Mouse (Mus musculus) limb, embryonic 14.5 days (tissue): ENCODE measurements at regions not wholly inside any gene's neighbourhood (a gene's known extent, or its start where the extent isn't known, plus 50 kb on each side); places are given as distances from the start of the nearest gene placed in this dataset.

Source experiments
- ATAC-seq: fragments of 200-750 bp; cut with Nextera tagmentation; 2 replicates; pipeline ENCODE4 v1.8.0; 2017; ENCODE audit warnings: low read depth, moderate number of reproducible peaks, moderate TSS enrichment; ENCODE audit not compliant: low FRiP score
- DNase-seq: peaks from one replicate; pipeline ENCODE4 v3.0.0-alpha.2; 2015; ENCODE audit warnings: low spot score
- H3K27ac ChIP-seq: fragments of 300-500 bp; sonication (generic); replicated peaks from 2 replicates; pipeline ENCODE4 v1.5.1; 2014; ENCODE audit warnings: low read depth, mild to moderate bottlenecking, low read length, moderate library complexity, mixed read lengths
- H3K27me3 ChIP-seq: fragments of 300-500 bp; sonication (generic); 2 replicates; pipeline ENCODE4 v1.6.1; 2014; ENCODE audit warnings: low read length, mixed read lengths; ENCODE audit not compliant: control insufficient read depth, insufficient read depth
- H3K36me3 ChIP-seq: fragments of 300-500 bp; sonication (generic); 2 replicates; pipeline ENCODE4 v1.6.1; 2014; ENCODE audit warnings: mild to moderate bottlenecking, low read length, moderate library complexity, mixed read lengths; ENCODE audit not compliant: control insufficient read depth, insufficient read depth
- H3K4me1 ChIP-seq: fragments of 300-500 bp; sonication (generic); 2 replicates; pipeline ENCODE4 v1.6.1; 2014; ENCODE audit warnings: antibody characterized with exemption, low read length, mixed read lengths; ENCODE audit not compliant: control insufficient read depth, insufficient read depth
- H3K4me2 ChIP-seq: fragments of 300-500 bp; sonication (generic); replicated peaks from 2 replicates; pipeline ENCODE4 v1.6.1; 2014; ENCODE audit warnings: low read depth, mild to moderate bottlenecking, low read length, moderate library complexity; ENCODE audit not compliant: severe bottlenecking
- H3K4me3 ChIP-seq: fragments of 300-500 bp; sonication (generic); replicated peaks from 2 replicates; pipeline ENCODE4 v1.5.1; 2014; ENCODE audit warnings: low read length
- H3K9ac ChIP-seq: fragments of 300-500 bp; sonication (generic); 2 replicates; pipeline ENCODE4 v1.6.1; 2014; ENCODE audit warnings: mild to moderate bottlenecking, low read depth, low read length, moderate library complexity; ENCODE audit not compliant: severe bottlenecking
- H3K9me3 ChIP-seq: fragments of 300-500 bp; sonication (generic); 2 replicates; pipeline ENCODE4 v1.6.1; 2016; ENCODE audit warnings: low read length; ENCODE audit not compliant: control insufficient read depth
- POLR2A ChIP-seq: fragments of 200-500 bp; IDR thresholded peaks from 2 replicates; pipeline ENCODE4 v1.8.0; 2012; ENCODE audit warnings: inconsistent platforms, mild to moderate bottlenecking, moderate library complexity, borderline replicate concordance; ENCODE audit not compliant: insufficient read depth, insufficient read length; ENCODE audit errors: extremely low read depth
- WGBS: fragments of 180-500 bp; shearing (Covaris S2); extraction: QIAGEN DNeasy Blood & Tissue Kit; methylation state at CpG from one replicate; pipeline ENCODE4 v1.1.7; 2014; 5-methylcytosine and 5-hydroxymethylcytosine counted together

GRCm38 (mm10) chr13:107107572-107107971 is 85.6 kb upstream of the Kif2a start:
- Histone ChIP-seq H3K36me3 (no peaks in the 10 kb centered on the region), H3K27ac (no peak overlapping the region), H3K9me3 (no peaks in the 10 kb centered on the region), H3K4me1 (no peaks in the 10 kb centered on the region), H3K27me3 (no peaks in the 10 kb centered on the region), H3K4me3 (no peak overlapping the region), H3K9ac (no peak overlapping the region), H3K4me2 (no peak overlapping the region)
- ATAC-seq: no peak
- 57% methylated on average over 9 of the region's 9 CpGs for WGBS
- TF ChIP-seq POLR2A: no peak
- no peak for DNase-seq

GRCm38 (mm10) chr13:107105510-107105909 is 83.6 kb upstream of the Kif2a start:
- H3K27me3 ChIP-seq: no peaks in the 10 kb centered on the region
- no peak overlapping the region for H3K4me2 ChIP-seq
- H3K9me3 ChIP-seq: no peaks in the 10 kb centered on the region
- WGBS: 60% methylated on average over 1 of the region's 1 CpGs
- no peak for TF ChIP-seq POLR2A
- ATAC-seq (no peak), DNase-seq (no peak)
- H3K27ac ChIP-seq: no peak overlapping the region
- H3K4me1 ChIP-seq: no peaks in the 10 kb centered on the region
- H3K9ac ChIP-seq: no peak overlapping the region
- no peaks in the 10 kb centered on the region for H3K36me3 ChIP-seq
- H3K4me3 ChIP-seq: no peak overlapping the region

GRCm38 (mm10) chr13:107101598-107101997 is 79.7 kb upstream of the Kif2a start:
- H3K4me2 ChIP-seq: no peak overlapping the region
- WGBS: 30% methylated on average over 13 of the region's 13 CpGs
- DNase-seq: peak; percentile 83
- H3K4me3 ChIP-seq: no peak overlapping the region
- no peak overlapping the region for H3K9ac ChIP-seq
- no peaks in the 10 kb centered on the region for H3K27me3 ChIP-seq
- no peak for TF ChIP-seq POLR2A
- H3K27ac ChIP-seq: no peak overlapping the region
- no peaks in the 10 kb centered on the region for H3K4me1 ChIP-seq
- no peaks in the 10 kb centered on the region for H3K9me3 ChIP-seq
- no peaks in the 10 kb centered on the region for H3K36me3 ChIP-seq
- ATAC-seq: peak; percentile 72; the same call in 1 of the 2 replicates

GRCm38 (mm10) chr13:107100852-107101325 is 79.0 kb upstream of the Kif2a start:
- H3K9me3 ChIP-seq: no peaks in the 10 kb centered on the region
- 73% methylated on average over 6 of the region's 6 CpGs for WGBS
- no peaks in the 10 kb centered on the region for H3K36me3 ChIP-seq
- H3K9ac ChIP-seq: no peak overlapping the region
- no peak overlapping the region for H3K4me2 ChIP-seq
- ATAC-seq (no peak), DNase-seq (no peak)
- TF ChIP-seq POLR2A: no peak
- H3K4me1 ChIP-seq: no peaks in the 10 kb centered on the region
- H3K27me3 ChIP-seq: no peaks in the 10 kb centered on the region
- H3K27ac ChIP-seq: no peak overlapping the region
- H3K4me3 ChIP-seq: no peak overlapping the region

- Histone ChIP-seq H3K36me3 (no peaks in the 10 kb centered on the region), H3K4me2 (no peak overlapping the region), H3K4me1 (peaks cover 1% of the 10 kb centered on the region; the same call in 1 of the 2 replicates), H3K27ac (no peak overlapping the region), H3K4me3 (no peak overlapping the region), H3K9me3 (no peaks in the 10 kb centered on the region), H3K27me3 (no peaks in the 10 kb centered on the region), H3K9ac (no peak overlapping the region)
- WGBS: 62% methylated on average over 3 of the region's 3 CpGs
- ATAC-seq (no peak), DNase-seq (no peak)
- TF ChIP-seq POLR2A: no peak
Observed at GRCm38 (mm10) chr13:107100116-107100515, 78.2 kb upstream of the Kif2a start.

GRCm38 (mm10) chr13:107097005-107097404 is 75.1 kb upstream of the Kif2a start:
- no peaks in the 10 kb centered on the region for H3K36me3 ChIP-seq
- 81% methylated on average over 4 of the region's 4 CpGs for WGBS

More at GRCm38 (mm10) chr13:107097005-107097404, 75.1 kb upstream of the Kif2a start:
- H3K4me1 ChIP-seq: peaks cover 5% of the 10 kb centered on the region; the same call in 1 of the 2 replicates
- H3K27me3 ChIP-seq: no peaks in the 10 kb centered on the region
- ATAC-seq (no peak), DNase-seq (no peak)
- no peak for TF ChIP-seq POLR2A
- H3K4me2 ChIP-seq: no peak overlapping the region
- H3K4me3 ChIP-seq: no peak overlapping the region
- H3K9me3 ChIP-seq: no peaks in the 10 kb centered on the region
- no peak overlapping the region for H3K27ac ChIP-seq
- no peak overlapping the region for H3K9ac ChIP-seq
